Mouse (Mus musculus) kidney, adult 2 months (tissue): ENCODE data around the gene Sh3rf1.
A peak's percentile ranks its signal among the peaks of the same experiment; 100 is the strongest.

Source experiments
- CTCF ChIP-seq: fragments of 200-500 bp; conservative IDR thresholded peaks from 2 replicates; pipeline ENCODE4 v1.5.1; 2011; ENCODE audit warnings: low read depth, mild to moderate bottlenecking, control low read depth, low read length, moderate library complexity, mixed read lengths; ENCODE audit not compliant: insufficient read depth, insufficient read length
- POLR2A ChIP-seq: fragments of 200-500 bp; IDR thresholded peaks from one replicate; pipeline ENCODE4 v1.6.1; 2011; ENCODE audit warnings: low read depth, low read length, control low read depth

DNA sequence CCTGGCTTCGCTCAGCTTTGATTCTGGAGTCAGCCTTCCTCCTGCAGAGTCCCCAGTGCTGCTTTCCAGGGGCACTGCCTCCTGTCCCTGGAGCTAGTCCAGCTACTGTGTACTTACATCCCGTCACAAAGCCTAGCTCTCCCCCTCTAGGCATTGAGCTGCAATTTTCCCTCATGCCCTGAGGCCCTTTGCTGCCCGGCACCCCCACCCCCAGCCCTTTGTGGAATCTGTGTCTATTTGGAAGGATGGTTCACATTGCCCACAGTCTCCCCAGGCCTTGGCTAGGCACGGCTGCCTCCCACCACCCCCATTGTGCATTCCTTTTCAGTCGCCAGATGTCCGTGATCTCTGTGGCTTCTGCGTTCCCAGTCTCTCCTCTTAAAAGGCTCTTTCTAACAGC lies 163.0 kb downstream of the Sh3rf1 start:
- TF ChIP-seq CTCF (0 out of 2 replicates have a peak, but pooled peaks have one; percentile 6), POLR2A (no peak)
